Mouse (Mus musculus) 3134 (cell line): ENCODE data around the gene Cd81.

Experiments used
- DNase-seq: peaks from one replicate; pipeline ENCODE4 v3.0.0-alpha.2; 2011; ENCODE audit warnings: low spot score; ENCODE audit not compliant: insufficient read length; ENCODE audit errors: extremely low read depth

Cd81 gene

GRCm38 (mm10) chr7:143046358-143046757 lies 6.2 kb upstream of the Cd81 start:
- DNase-seq, result no peak

DNA sequence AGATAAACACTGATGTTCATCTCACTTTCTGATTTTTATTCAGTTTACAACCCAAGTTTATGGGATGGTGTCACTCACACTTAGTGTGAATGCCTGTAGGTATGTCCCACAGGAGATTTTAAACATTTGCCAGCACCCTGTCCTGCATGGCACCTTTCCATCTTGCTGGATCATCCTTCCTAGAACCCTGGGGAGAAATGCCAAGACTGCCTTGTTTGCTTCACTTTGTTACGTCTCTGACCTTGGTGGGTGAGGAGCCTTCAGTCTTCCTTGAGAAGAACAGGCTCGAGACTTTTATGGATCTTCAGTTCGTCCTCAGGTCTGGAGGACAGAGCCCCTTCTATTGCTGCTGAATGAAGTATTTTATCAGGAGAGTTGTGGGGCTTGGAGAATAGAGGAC lies 3.2 kb upstream of the Cd81 start:
- DNase-seq, result no peak

DNA sequence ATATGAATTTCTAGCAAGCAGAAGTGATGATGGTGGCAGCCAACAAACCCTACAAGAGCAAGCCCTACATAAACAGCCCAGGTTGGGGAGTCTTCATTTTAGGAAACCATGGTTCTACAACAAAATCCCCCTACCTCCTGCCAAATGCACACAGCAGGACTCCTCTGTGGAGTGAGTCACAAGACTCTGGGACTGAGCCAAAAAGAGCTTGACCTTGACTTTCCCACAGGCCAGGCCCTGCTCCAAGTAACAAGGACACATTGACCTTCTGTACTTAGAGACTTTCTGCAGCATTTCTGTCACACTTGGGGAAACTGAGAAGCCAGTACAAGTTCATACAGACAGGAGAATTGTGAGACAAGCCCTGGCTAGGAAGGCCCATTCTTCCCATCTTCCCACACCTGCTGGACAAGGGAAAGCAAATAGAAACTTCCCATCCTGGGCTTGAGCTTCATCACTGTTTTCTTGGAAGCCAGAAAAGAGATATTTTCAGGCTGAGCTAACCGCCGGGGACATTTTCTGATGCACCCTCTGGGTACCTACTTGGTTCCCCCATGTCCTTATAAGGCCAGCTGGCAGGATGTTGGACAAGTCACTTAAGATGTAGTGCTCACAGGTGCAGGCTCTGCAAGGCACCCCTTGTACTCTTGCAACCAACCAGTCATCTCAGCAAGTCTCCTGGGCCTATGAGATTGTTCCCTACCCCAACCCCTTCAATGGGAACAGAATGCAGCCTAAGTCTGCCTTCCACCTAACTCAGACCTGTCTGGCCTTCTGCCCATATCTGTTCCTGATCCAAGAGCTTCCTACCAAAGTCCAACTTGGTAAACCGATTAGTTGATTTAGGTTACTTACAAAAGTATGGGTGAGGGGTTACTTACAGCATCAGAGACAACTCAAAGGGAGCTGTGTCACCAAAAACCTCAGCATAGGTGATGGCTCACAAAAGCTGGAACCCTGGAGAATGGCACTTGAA lies 2.4 kb upstream of the Cd81 start:
- peak; percentile 56 for DNase-seq

DNA sequence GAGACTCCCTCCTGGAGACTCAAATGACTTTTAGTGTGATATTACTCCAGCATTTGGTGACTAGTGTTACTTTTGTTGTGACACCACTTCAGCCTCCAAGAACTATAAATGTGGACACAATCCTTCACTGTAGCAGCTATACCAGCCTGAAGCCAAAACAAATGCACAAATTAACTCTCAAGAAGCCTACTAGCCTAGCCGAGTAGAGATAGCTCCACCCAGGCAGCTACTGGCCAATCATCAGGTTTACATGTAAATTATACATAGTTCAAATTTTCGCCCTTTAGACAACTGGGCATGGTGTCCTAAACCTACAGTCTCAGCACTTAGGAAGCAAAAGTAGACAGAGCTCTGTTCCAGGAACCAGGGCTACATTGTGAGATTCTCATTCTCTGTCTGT lies 1.2 kb upstream of the Cd81 start:
- DNase-seq, result no peak

- DNase-seq, result peak; percentile 68
Observed at GRCm38 (mm10) chr7:143053008-143053899, 715 bp downstream of the Cd81 start.

- no peak for DNase-seq
Observed at GRCm38 (mm10) chr7:143053961-143054611, 1.5 kb downstream of the Cd81 start.

DNA sequence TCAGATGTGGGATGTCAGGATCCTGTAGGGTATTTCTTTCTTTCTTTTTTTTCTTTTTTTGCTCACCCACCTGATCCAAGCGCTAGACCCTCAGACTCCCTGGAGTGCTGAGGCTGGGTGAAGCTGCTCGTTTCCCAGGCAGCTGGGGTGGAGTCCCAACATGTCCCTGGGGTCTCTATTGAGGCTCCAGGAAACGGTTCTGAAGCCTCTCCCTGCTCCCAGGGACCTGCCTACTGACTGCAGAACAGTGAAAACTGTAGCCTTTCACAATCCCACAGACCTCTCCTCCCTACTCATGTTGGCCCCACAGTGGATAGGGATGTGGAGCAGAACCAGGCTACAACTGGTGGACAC lies 2.0 kb downstream of the Cd81 start:
- no peak for DNase-seq

DNA sequence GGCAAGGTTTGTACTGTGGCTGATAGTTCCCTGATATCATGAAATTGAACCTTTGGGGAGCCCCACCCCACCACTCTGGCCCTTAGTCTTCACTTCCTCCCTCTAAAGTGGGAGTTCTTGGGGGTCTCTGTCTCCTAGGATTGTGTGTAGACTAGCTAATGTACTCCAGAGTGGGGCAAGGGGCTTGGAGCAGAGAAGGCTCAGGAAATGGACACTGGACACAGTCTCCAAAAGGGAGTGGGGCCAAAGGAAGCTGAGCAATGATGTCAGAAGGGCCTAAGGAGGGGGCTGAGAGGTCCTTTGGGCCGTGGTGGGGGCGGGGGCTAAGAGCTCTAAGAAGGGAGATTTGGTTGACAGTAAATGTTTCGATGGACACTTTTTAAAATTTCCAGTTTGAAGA lies 2.5 kb downstream of the Cd81 start:
- no peak for DNase-seq

- DNase-seq, result no peak
Observed at GRCm38 (mm10) chr7:143055499-143056186, 3.1 kb downstream of the Cd81 start.

DNA sequence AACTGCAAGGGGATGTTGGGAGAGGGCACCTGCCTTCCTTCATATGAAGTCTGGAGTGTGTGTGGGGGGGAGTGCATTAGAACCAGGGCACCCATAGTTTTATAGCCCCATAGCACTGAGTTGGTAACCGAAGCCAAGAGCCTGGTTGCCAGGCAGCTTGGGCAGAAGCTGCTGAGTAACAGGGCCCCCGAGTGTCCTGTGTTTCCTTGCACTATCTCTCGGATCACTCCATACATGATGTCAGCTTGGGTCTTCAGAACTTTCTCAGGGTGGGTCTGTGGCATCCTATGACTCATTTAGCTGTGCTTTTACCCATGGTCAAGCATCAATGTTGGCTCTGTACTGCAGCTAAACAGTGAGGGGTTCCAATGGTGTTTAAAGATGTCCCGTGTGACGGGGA lies 4.5 kb downstream of the Cd81 start:
- DNase-seq, result no peak

- DNase-seq, result no peak
Observed at GRCm38 (mm10) chr7:143057667-143058220, 5.2 kb downstream of the Cd81 start.

- no peak for DNase-seq
Observed at GRCm38 (mm10) chr7:143058221-143058697, 5.7 kb downstream of the Cd81 start.

- DNase-seq, result no peak
Observed at GRCm38 (mm10) chr7:143059202-143059870, 6.8 kb downstream of the Cd81 start.

- DNase-seq, result no peak
Observed at GRCm38 (mm10) chr7:143062704-143063103, 10.2 kb downstream of the Cd81 start.

DNA sequence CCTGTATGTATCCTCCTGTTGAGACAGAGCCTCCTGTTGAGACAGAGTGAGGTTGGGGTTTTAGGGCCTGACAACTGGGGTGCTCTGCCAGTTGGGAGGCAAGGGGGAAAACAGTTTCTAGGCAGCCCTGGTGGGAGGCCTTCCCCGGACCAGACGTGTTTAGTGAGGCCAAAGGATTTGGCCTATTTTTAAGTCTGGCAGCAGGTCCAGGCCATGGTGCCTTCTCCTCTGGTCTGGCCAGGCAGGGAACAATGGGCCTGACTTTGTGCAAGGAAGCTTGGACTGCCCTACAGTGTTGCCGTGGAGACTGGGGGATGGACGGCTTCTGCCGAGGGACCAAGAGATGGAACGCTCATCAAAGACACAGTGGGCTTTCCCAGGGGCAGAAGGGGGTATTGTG lies 11.7 kb downstream of the Cd81 start:
- no peak for DNase-seq

GRCm38 (mm10) chr7:143065692-143066091 lies 13.2 kb downstream of the Cd81 start:
- no peak for DNase-seq

GRCm38 (mm10) chr7:143067469-143067868 lies 14.9 kb downstream of the Cd81 start:
- no peak for DNase-seq

- DNase-seq, result no peak
Observed at GRCm38 (mm10) chr7:143067897-143068296, 15.4 kb downstream of the Cd81 start.

DNA sequence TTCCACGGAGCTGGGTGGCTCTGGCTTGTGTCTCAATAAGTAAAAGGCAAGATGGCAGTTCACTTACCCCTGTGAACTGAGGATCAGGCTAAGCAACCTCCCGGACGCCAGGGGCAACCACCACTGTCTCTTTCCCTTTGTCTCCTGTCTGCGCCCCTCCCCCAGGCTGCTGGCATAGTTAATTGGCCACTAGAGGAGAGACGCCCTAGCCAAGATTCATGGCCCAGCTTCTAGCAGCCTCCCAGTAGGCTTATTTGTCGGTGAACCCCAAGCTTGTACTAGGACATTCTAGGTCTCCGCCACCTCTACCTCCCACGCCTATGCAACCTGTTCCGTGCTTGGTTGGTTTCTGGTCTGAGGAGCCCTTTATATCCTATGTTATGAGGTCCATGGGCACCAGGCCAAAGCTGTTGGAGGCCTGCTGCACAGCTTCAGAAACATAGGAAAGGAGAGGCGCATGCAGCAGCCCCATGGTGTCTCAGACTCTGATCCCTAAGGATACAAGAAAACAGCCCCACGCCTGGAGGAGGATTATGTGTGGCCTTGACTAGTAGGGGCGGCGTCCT lies 15.9 kb downstream of the Cd81 start:
- DNase-seq, result no peak
